Mouse (Mus musculus): ENCODE data around the gene Dennd1b. TPM values are rescaled to one million over a fixed set of nuclear protein-coding genes. Genes with fewer than 3 reads are reported as not detected.

Dennd1b gene
- polyA plus RNA-seq, 1 experiment: 0.81 TPM

DNA sequence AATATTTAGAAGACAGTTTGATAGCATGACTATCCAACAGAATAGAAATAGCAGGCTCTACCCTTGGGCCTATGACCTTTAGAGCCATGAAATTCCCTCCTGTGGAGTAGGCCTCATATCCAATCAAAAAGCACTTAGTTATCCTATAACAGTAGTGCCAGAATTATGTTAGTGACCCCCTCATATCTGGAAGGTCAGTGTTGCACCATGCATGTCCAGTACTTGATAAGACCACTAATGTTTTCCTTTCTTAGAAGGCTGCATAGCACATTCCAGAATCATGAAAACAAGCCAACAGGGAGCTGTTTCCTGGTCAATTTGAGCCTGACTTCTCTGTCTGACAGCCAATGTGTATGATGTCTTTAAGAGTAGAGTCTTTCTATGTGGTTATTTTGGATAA, 66.3 kb downstream of the Dennd1b start:
- H3K4me3 ChIP-seq (ENCODE audit: insufficient read depth, poor library complexity, severe bottlenecking): no peak overlapping the region

DNA sequence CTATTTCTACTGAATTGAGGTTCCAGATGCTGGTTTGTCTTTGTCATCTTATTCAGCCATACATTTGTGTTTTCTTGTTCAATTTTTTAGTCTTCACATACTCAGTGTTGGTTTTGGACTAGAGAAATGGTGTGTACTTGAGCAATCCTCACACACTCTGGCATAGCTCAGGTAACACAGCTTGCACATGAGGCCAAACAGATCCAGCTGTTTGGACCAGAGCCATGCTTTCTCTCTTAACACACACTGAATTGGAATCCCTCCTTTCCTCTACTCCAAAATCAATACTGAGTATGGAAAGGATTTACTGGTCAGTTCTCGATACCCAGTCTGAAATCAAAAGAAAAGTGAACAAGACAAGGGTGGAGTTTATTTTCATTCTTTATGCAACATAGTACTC, 69.2 kb downstream of the Dennd1b start:
- H3K27me3 ChIP-seq (ENCODE audit: control insufficient read depth, insufficient read depth, insufficient read length): no peaks in the 10 kb centered on the region
- H3K79me2 ChIP-seq (ENCODE audit: control insufficient read depth, insufficient read depth): no peaks in the 10 kb centered on the region
- TF ChIP-seq USF1 (IDR thresholded peaks at IDR 0.05; ENCODE audit: low read depth) (no peak), MYOD1 (IDR thresholded peaks at IDR 0.05; ENCODE audit: control insufficient read depth, insufficient read length, low read depth) (no peak), CTCF (IDR thresholded peaks at IDR 0.05; ENCODE audit: control insufficient read depth, insufficient read depth, insufficient read length) (no peak), FOSL1 (IDR thresholded peaks at IDR 0.05; ENCODE audit: insufficient read depth, low read length, poor library complexity, severe bottlenecking) (no peak), MAX (IDR thresholded peaks at IDR 0.05) (no peak), CEBPB (IDR thresholded peaks at IDR 0.05; ENCODE audit: low read depth) (no peak), MYOG (IDR thresholded peaks at IDR 0.05; ENCODE audit: control insufficient read depth, extremely low read depth, insufficient read length) (no peak)
- H3ac ChIP-seq (ENCODE audit: control insufficient read depth, insufficient read length, low read depth): no peak overlapping the region
- H3K4me3 ChIP-seq (ENCODE audit: insufficient read depth, poor library complexity, severe bottlenecking): no peak overlapping the region
- H3K79me3 ChIP-seq (ENCODE audit: low read depth): no peaks in the 10 kb centered on the region
- no peaks in the 10 kb centered on the region for H3K36me3 ChIP-seq (ENCODE audit: control insufficient read depth, insufficient read depth)

More for the DNA sequence above, 66.3 kb downstream of the Dennd1b start:
- Histone ChIP-seq H3K79me3 (ENCODE audit: low read depth) (peaks cover 2% of the 10 kb centered on the region), H3K79me2 (ENCODE audit: control insufficient read depth, insufficient read depth) (no peaks in the 10 kb centered on the region), H3K36me3 (ENCODE audit: control insufficient read depth, insufficient read depth) (no peaks in the 10 kb centered on the region), H3ac (ENCODE audit: control insufficient read depth, insufficient read length, low read depth) (no peak overlapping the region), H3K27me3 (ENCODE audit: control insufficient read depth, insufficient read depth, insufficient read length) (no peaks in the 10 kb centered on the region)
- TF ChIP-seq CTCF (IDR thresholded peaks at IDR 0.05; ENCODE audit: control insufficient read depth, insufficient read depth, insufficient read length) (no peak), MAX (IDR thresholded peaks at IDR 0.05) (no peak), CEBPB (IDR thresholded peaks at IDR 0.05; ENCODE audit: low read depth) (no peak)

DNA sequence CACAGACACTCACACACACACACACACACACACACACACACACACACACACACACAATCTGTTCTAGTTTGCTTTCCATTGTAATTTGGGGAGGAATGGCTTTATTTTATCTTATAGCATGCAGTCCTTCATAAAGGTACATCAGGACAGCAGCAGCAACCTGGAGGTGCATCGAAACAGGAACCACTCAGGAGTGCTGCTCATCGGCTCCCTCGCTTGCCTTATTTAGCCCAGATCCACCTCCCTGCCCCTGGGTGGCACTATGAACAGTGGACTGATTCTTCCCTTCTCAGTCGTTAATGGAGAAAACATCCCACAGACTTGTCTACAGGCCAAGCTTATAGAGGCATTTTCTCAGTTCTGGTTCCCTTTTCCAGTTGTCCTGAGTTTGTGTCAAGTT, 71.9 kb downstream of the Dennd1b start:
- H3ac ChIP-seq (ENCODE audit: control insufficient read depth, insufficient read length, low read depth): no peak overlapping the region
- H3K27me3 ChIP-seq (ENCODE audit: control insufficient read depth, insufficient read depth, insufficient read length): no peaks in the 10 kb centered on the region
- H3K79me3 ChIP-seq (ENCODE audit: low read depth): no peaks in the 10 kb centered on the region
- H3K36me3 ChIP-seq (ENCODE audit: control insufficient read depth, insufficient read depth): no peaks in the 10 kb centered on the region
- no peak for TF ChIP-seq FOSL1 (IDR thresholded peaks at IDR 0.05; ENCODE audit: insufficient read depth, low read length, poor library complexity, severe bottlenecking)
- TF ChIP-seq MAX (IDR thresholded peaks at IDR 0.05): no peak
- no peak for TF ChIP-seq MYOG (IDR thresholded peaks at IDR 0.05; ENCODE audit: control insufficient read depth, extremely low read depth, insufficient read length)
- no peak overlapping the region for H3K4me3 ChIP-seq (ENCODE audit: insufficient read depth, poor library complexity, severe bottlenecking)
- H3K79me2 ChIP-seq (ENCODE audit: control insufficient read depth, insufficient read depth): no peaks in the 10 kb centered on the region

DNA sequence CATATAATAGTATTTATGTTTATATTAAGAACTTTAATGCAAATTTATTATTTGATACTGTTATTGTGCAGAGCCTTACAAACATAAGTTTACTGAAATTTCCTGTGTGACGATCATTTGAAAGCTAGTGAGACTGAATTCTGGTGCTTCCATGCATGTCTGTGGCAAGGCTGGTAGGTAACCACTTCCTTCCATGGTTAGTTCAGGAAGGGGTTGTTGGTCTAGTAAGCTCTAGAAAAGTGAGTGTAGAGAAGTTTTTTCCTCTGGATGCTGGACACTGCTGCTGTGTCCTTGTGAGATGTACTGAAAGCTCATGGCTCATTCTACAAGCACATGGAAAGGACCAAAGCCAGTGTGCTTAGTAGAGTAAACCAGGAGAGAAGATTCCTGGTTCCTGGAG, 73.1 kb downstream of the Dennd1b start:
- Histone ChIP-seq H3ac (ENCODE audit: control insufficient read depth, insufficient read length, low read depth) (no peak overlapping the region), H3K36me3 (ENCODE audit: control insufficient read depth, insufficient read depth) (no peaks in the 10 kb centered on the region), H3K79me2 (ENCODE audit: control insufficient read depth, insufficient read depth) (no peaks in the 10 kb centered on the region)

DNA sequence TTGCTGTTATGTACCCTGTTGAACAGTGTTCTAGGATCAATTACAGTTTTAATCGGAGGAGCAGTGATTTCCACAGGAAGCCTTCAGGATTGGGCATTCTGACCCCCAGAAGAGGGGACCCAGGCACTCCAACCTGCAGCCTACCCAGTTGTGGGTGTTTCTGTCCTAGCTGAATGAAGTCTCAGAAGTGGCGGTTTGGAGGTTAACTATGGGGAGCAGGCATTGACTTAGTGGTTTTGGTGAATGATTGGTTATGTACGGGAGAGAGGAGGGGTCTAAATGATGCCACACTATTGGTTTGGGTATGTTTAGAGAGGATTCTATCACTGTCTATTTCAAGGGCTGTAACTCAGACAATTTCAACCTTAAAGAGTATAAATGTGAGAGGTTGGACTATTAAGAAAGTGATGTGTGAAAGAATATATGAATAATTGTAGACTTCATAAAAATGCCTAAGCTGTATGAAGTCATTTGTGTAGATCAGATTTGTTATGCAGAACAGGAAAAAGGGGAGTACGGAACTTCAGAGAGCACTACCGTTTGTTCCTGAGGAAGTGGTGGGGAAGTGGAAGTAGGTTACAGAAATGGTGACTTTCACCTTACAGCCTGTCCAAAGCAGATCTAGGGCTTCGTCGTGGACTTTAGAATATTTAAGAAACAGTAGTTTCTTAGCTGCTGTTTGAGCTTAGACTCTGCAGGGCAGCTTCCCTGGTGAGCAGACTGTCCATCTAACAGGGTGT, 73.7 kb downstream of the Dennd1b start:
- Histone ChIP-seq H3ac (ENCODE audit: control insufficient read depth, insufficient read length, low read depth) (no peak overlapping the region), H3K27me3 (ENCODE audit: control insufficient read depth, insufficient read depth, insufficient read length) (no peaks in the 10 kb centered on the region), H3K4me3 (ENCODE audit: insufficient read depth, poor library complexity, severe bottlenecking) (no peak overlapping the region), H3K79me3 (ENCODE audit: low read depth) (no peaks in the 10 kb centered on the region), H3K36me3 (ENCODE audit: control insufficient read depth, insufficient read depth) (no peaks in the 10 kb centered on the region), H3K79me2 (ENCODE audit: control insufficient read depth, insufficient read depth) (no peaks in the 10 kb centered on the region)
- TF ChIP-seq MYOG (IDR thresholded peaks at IDR 0.05; ENCODE audit: control insufficient read depth, extremely low read depth, insufficient read length): no peak
- TF ChIP-seq USF1 (IDR thresholded peaks at IDR 0.05; ENCODE audit: low read depth): no peak
- TF ChIP-seq MAX (IDR thresholded peaks at IDR 0.05): no peak
- TF ChIP-seq MYOD1 (IDR thresholded peaks at IDR 0.05; ENCODE audit: control insufficient read depth, insufficient read length, low read depth): no peak
- no peak for TF ChIP-seq CTCF (IDR thresholded peaks at IDR 0.05; ENCODE audit: control insufficient read depth, insufficient read depth, insufficient read length)
- no peak for TF ChIP-seq FOSL1 (IDR thresholded peaks at IDR 0.05; ENCODE audit: insufficient read depth, low read length, poor library complexity, severe bottlenecking)
- no peak for TF ChIP-seq CEBPB (IDR thresholded peaks at IDR 0.05; ENCODE audit: low read depth)

More for the DNA sequence above, 73.1 kb downstream of the Dennd1b start:
- Histone ChIP-seq H3K79me3 (ENCODE audit: low read depth) (no peaks in the 10 kb centered on the region), H3K27me3 (ENCODE audit: control insufficient read depth, insufficient read depth, insufficient read length) (no peaks in the 10 kb centered on the region), H3K4me3 (ENCODE audit: insufficient read depth, poor library complexity, severe bottlenecking) (no peak overlapping the region)
- TF ChIP-seq USF1 (IDR thresholded peaks at IDR 0.05; ENCODE audit: low read depth): no peak
- no peak for TF ChIP-seq CTCF (IDR thresholded peaks at IDR 0.05; ENCODE audit: control insufficient read depth, insufficient read depth, insufficient read length)
- no peak for TF ChIP-seq MYOG (IDR thresholded peaks at IDR 0.05; ENCODE audit: control insufficient read depth, extremely low read depth, insufficient read length)
- TF ChIP-seq FOSL1 (IDR thresholded peaks at IDR 0.05; ENCODE audit: insufficient read depth, low read length, poor library complexity, severe bottlenecking): no peak
- TF ChIP-seq CEBPB (IDR thresholded peaks at IDR 0.05; ENCODE audit: low read depth): no peak
- TF ChIP-seq MYOD1 (IDR thresholded peaks at IDR 0.05; ENCODE audit: control insufficient read depth, insufficient read length, low read depth): no peak
- TF ChIP-seq MAX (IDR thresholded peaks at IDR 0.05): no peak

DNA sequence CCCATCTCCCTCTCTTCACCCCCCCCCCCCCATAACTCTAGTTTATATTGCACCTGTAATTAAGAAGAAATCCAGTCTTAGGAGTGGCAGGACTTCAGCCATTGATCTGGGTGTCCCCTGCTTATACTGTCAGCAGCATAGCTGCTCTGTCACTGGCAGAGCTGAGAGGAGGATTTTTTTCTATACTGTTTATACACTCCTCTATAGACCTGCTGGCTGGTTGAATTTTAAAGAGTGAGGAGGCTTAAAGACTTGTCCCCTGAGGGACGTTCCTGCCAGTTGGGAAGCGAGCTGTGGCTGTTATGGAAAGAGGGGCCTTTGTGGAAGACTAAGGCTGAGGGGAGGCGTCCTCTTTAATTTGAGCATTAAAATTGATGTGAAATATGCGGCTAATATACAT, 74.8 kb downstream of the Dennd1b start:
- Histone ChIP-seq H3K79me3 (ENCODE audit: low read depth) (no peaks in the 10 kb centered on the region), H3K79me2 (ENCODE audit: control insufficient read depth, insufficient read depth) (no peaks in the 10 kb centered on the region), H3ac (ENCODE audit: control insufficient read depth, insufficient read length, low read depth) (no peak overlapping the region), H3K4me3 (ENCODE audit: insufficient read depth, poor library complexity, severe bottlenecking) (no peak overlapping the region), H3K36me3 (ENCODE audit: control insufficient read depth, insufficient read depth) (no peaks in the 10 kb centered on the region), H3K27me3 (ENCODE audit: control insufficient read depth, insufficient read depth, insufficient read length) (no peaks in the 10 kb centered on the region)
- TF ChIP-seq CEBPB (IDR thresholded peaks at IDR 0.05; ENCODE audit: low read depth) (no peak), MYOD1 (IDR thresholded peaks at IDR 0.05; ENCODE audit: control insufficient read depth, insufficient read length, low read depth) (no peak), FOSL1 (IDR thresholded peaks at IDR 0.05; ENCODE audit: insufficient read depth, low read length, poor library complexity, severe bottlenecking) (no peak), USF1 (IDR thresholded peaks at IDR 0.05; ENCODE audit: low read depth) (no peak), CTCF (IDR thresholded peaks at IDR 0.05; ENCODE audit: control insufficient read depth, insufficient read depth, insufficient read length) (no peak), MAX (IDR thresholded peaks at IDR 0.05) (no peak), MYOG (IDR thresholded peaks at IDR 0.05; ENCODE audit: control insufficient read depth, extremely low read depth, insufficient read length) (no peak)
